Comparison of ENCODE assay signal across 1 mouse cellular context in genomic region chrX:88158037-88158436, GRCm38 (mm10).
TF ChIP-seq lines count a peak whose summit lies in the region.

No protein-coding gene starts in this region.

TF ChIP-seq in ES-E14, 5 proteins besides CTCF, POLR2A, EP300 and RAD21 (continued from another document):
- TF ChIP-seq ZC3H11A (IDR thresholded peaks at IDR 0.05; ENCODE audit: borderline replicate concordance, low read depth, low read length) (no peak), ZNF384 (IDR thresholded peaks at IDR 0.05; ENCODE audit: low read depth, low read length) (no peak), MAFK (IDR thresholded peaks at IDR 0.05; ENCODE audit: insufficient read depth, low read depth, low read length) (no peak)
